Mouse (Mus musculus) erythroblast, embryonic 14.5 days (primary cell): Measurements from ENCODE around the gene Tnc.

Experiments
- GATA1 ChIP-seq: IDR thresholded peaks from 2 replicates; pipeline ENCODE4 v1.6.1; 2012; ENCODE audit warnings: low read length, inconsistent platforms, mixed read lengths
- TAL1 ChIP-seq: IDR thresholded peaks from 3 replicates; pipeline ENCODE4 v1.6.1; 2012; ENCODE audit warnings: low read length, inconsistent platforms, mixed read lengths

DNA sequence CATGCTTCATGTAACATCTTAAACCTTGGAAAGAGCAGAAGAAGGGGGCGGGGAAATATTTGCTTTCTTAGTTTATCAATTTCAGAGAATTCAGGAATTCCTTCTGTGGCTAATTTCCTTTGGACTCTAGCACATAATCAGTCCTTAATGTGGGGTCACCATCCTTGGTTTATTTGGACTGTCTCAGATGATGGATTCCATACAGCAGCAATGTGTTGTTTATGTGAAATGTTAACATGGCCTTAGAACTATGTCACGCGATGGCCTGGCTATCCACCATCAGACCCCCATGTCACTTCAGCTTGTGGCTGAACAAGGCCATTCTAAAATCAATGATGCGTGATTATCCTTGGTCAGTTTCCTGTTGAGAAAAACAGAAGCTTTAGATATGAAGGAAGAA, 46.5 kb downstream of the Tnc start:
- TF ChIP-seq TAL1 (no peak), GATA1 (no peak)
